Mouse (Mus musculus) bone marrow, adult 2 months (tissue): ENCODE measurements around the gene Gm10490. TPM values are rescaled to one million over a fixed set of nuclear protein-coding genes. Genes with fewer than 3 reads are reported as not detected.

Source experiments
- H3K27ac ChIP-seq: fragments of 200-500 bp; 2 replicates; pipeline ENCODE4 v1.5.1; 2012; ENCODE audit warnings: low read depth, mild to moderate bottlenecking, control low read depth, inconsistent platforms, low read length; ENCODE audit not compliant: control insufficient read depth, poor library complexity, insufficient read depth
- H3K4me1 ChIP-seq: fragments of 200-500 bp; 2 replicates; pipeline ENCODE4 v1.6.1; 2011; ENCODE audit warnings: low read length; ENCODE audit not compliant: control insufficient read depth, insufficient read depth
- H3K4me3 ChIP-seq: fragments of 200-500 bp; replicated peaks from 2 replicates; pipeline ENCODE3; 2011; ENCODE audit warnings: mild to moderate bottlenecking, low read depth, low read length, control low read depth; ENCODE audit not compliant: control insufficient read depth
- CTCF ChIP-seq: fragments of 200-500 bp; IDR thresholded peaks from 2 replicates; pipeline ENCODE4 v1.5.1; 2011; ENCODE audit warnings: low read length, control low read depth; ENCODE audit not compliant: control insufficient read depth, insufficient read depth
- POLR2A ChIP-seq: fragments of 200-500 bp; IDR thresholded peaks from 2 replicates; pipeline ENCODE4 v1.6.1; 2011; ENCODE audit warnings: low read depth, mild to moderate bottlenecking, control low read depth, low read length, borderline replicate concordance; ENCODE audit not compliant: control insufficient read depth
- WGBS: fragments of 180-500 bp; shearing (Covaris S2); methylation state at CpG from one replicate; pipeline ENCODE4 v1.1.7; 2018; 5-methylcytosine and 5-hydroxymethylcytosine counted together
- polyA plus RNA-seq: library from polyadenylated mRNA; stranded (reverse); fragments of >200 nt; gene quantifications from 2 replicates; pipeline ENCODE4 v1.2.4, GENCODE M21; 2011; ENCODE audit warnings: low replicate concordance; ENCODE audit not compliant: missing spikeins, insufficient read depth, insufficient read length

The Gm10490 gene
- polyA plus RNA-seq, 1 experiment = not detected

- H3K27ac ChIP-seq = peak within 1 kb of the TSS; percentile 7; the same call in 1 of the 2 replicates
These were observed 38.0 kb downstream of the Gm10490 start, which contains the start of gene Hdac6 for GRCm38 (mm10) chrX:7947108-7947899. Gene Hdac6 (minus strand): TSS chrX:7947889.

GRCm38 (mm10) chrX:7947900-7948492 is 38.7 kb downstream of the Gm10490 start:
- WGBS = 12% methylated on average over 38 of the region's 38 CpGs
- Histone ChIP-seq H3K4me1 (no peaks in the 10 kb centered on the region), H3K4me3 (peak overlapping the region; percentile 66), H3K27ac (no peak overlapping the region; the same call in 1 of the 2 replicates)
- TF ChIP-seq POLR2A (peak; percentile 12; the same call in 1 of the 2 replicates), CTCF (no peak)

More at GRCm38 (mm10) chrX:7947108-7947899, 38.0 kb downstream of the Gm10490 start, which contains the start of gene Hdac6:
- 14% methylated on average over 36 of the region's 37 CpGs for WGBS
- H3K4me1 ChIP-seq = no peaks in the 10 kb centered on the region
- H3K4me3 ChIP-seq = peak within 1 kb of the TSS; percentile 66
- TF ChIP-seq POLR2A (no peak), CTCF (no peak)

- 90% methylated on average over 7 of the region's 7 CpGs for WGBS
- no peak overlapping the region for H3K4me3 ChIP-seq
- H3K27ac ChIP-seq = no peak overlapping the region
- H3K4me1 ChIP-seq = no peaks in the 10 kb centered on the region
- TF ChIP-seq CTCF (no peak), POLR2A (no peak)
These were observed 40.7 kb downstream of the Gm10490 start for GRCm38 (mm10) chrX:7950091-7950490.

- Histone ChIP-seq H3K4me1 (no peaks in the 10 kb centered on the region), H3K4me3 (no peak overlapping the region), H3K27ac (no peak overlapping the region)
- 91% methylated on average over 9 of the region's 9 CpGs for WGBS
- TF ChIP-seq CTCF (no peak), POLR2A (no peak)
These were observed 49.5 kb downstream of the Gm10490 start for GRCm38 (mm10) chrX:7958868-7959267.

Other genes with a start within 250 kb of the Gm10490 start
- 5.3 and 33.2 TPM in 2 replicates for gene Plp2, start 238.2 kb upstream of the Gm10490 start, polyA plus RNA-seq
- not detected in 2 replicates for gene Magix, start 228.3 kb upstream of the Gm10490 start, polyA plus RNA-seq
- 17.6 and 19.1 TPM in 2 replicates for gene Gpkow, start 212.4 kb upstream of the Gm10490 start, polyA plus RNA-seq
- 54.7 and 91.1 TPM in 2 replicates for gene Wdr45, start 195.2 kb upstream of the Gm10490 start, polyA plus RNA-seq
- gene Gm45208, start 187.3 kb upstream of the Gm10490 start, polyA plus RNA-seq = not detected in 2 replicates
- 3.9 and 9.5 TPM in 2 replicates for gene Praf2, start 181.1 kb upstream of the Gm10490 start, polyA plus RNA-seq
- 0.36 and 1.4 TPM in 2 replicates for gene Ccdc120, start 158.6 kb upstream of the Gm10490 start, polyA plus RNA-seq
- 15.5 and 22.3 TPM in 2 replicates for gene Tfe3, start 147.0 kb upstream of the Gm10490 start, polyA plus RNA-seq
- gene Gripap1, start 119.8 kb upstream of the Gm10490 start, polyA plus RNA-seq = 95.0 and 184 TPM in 2 replicates
- 2.2 and 4.8 TPM in 2 replicates for gene Kcnd1, start 87.3 kb upstream of the Gm10490 start, polyA plus RNA-seq
- gene Otud5, start 68.2 kb upstream of the Gm10490 start, polyA plus RNA-seq = 124 and 222 TPM in 2 replicates
- 20.0 and 26.2 TPM in 2 replicates for gene Pim2, start 31.3 kb upstream of the Gm10490 start, polyA plus RNA-seq
- 21.0 and 37.1 TPM in 2 replicates for gene Slc35a2, start 25.5 kb upstream of the Gm10490 start, polyA plus RNA-seq
- 40.9 and 45.1 TPM in 2 replicates for gene Pqbp1, start 10.3 kb upstream of the Gm10490 start, polyA plus RNA-seq
- 9.2 and 17.8 TPM in 2 replicates for gene Timm17b, start 10.2 kb upstream of the Gm10490 start, polyA plus RNA-seq
- gene Gm10491, start 1.7 kb upstream of the Gm10490 start, polyA plus RNA-seq = not detected in 2 replicates
- gene Pcsk1n, start 10.3 kb downstream of the Gm10490 start, polyA plus RNA-seq = not detected in 2 replicates
- gene Eras, start 19.1 kb downstream of the Gm10490 start, polyA plus RNA-seq = 10.9 TPM in 1 of 2 replicates, not detected in the other
- gene Hdac6, start 38.3 kb downstream of the Gm10490 start, polyA plus RNA-seq = 8.3 and 17.0 TPM in 2 replicates
- 91.2 and 137 TPM in 2 replicates for gene Gata1, start 68.5 kb downstream of the Gm10490 start, polyA plus RNA-seq
- gene Glod5, start 109.0 kb downstream of the Gm10490 start, polyA plus RNA-seq = not detected in 2 replicates
- 27.4 and 30.7 TPM in 2 replicates for gene Suv39h1, start 165.2 kb downstream of the Gm10490 start, polyA plus RNA-seq
- gene Was, start 181.0 kb downstream of the Gm10490 start, polyA plus RNA-seq = 10.1 and 32.0 TPM in 2 replicates
- gene Wdr13, start 223.3 kb downstream of the Gm10490 start, polyA plus RNA-seq = 23.3 and 35.6 TPM in 2 replicates
- gene Rbm3, start 236.3 kb downstream of the Gm10490 start, polyA plus RNA-seq = 301 and 341 TPM in 2 replicates